Mouse (Mus musculus) small intestine, adult 2 months (tissue): ENCODE measurements around the gene Man1a2. TPM values are rescaled to one million over a fixed set of nuclear protein-coding genes. Genes with fewer than 3 reads are reported as not detected.

Experiments used
- H3K27ac ChIP-seq: fragments of 200-500 bp; 2 replicates; pipeline ENCODE4 v1.5.1; 2012; ENCODE audit warnings: low read depth, low read length, control low read depth, inconsistent platforms; ENCODE audit not compliant: insufficient read depth
- H3K27me3 ChIP-seq: fragments of 200-500 bp; 2 replicates; pipeline ENCODE4 v1.6.1; 2012; ENCODE audit warnings: mild to moderate bottlenecking, moderate library complexity, low read length, inconsistent platforms; ENCODE audit not compliant: control insufficient read depth, insufficient read depth
- H3K36me3 ChIP-seq: fragments of 200-500 bp; 2 replicates; pipeline ENCODE4 v1.6.1; 2012; ENCODE audit warnings: mild to moderate bottlenecking, low read length, control low read depth, inconsistent platforms; ENCODE audit not compliant: control insufficient read depth, insufficient read depth
- H3K4me1 ChIP-seq: fragments of 200-500 bp; 2 replicates; pipeline ENCODE4 v1.6.1; 2012; ENCODE audit warnings: low read length, inconsistent platforms, mixed read lengths; ENCODE audit not compliant: control insufficient read depth, insufficient read depth, insufficient read length
- H3K4me3 ChIP-seq: fragments of 200-500 bp; 2 replicates; pipeline ENCODE4 v1.5.1; 2012; ENCODE audit warnings: low read depth, mild to moderate bottlenecking, control low read depth, inconsistent platforms, low read length, moderate library complexity
- CTCF ChIP-seq: fragments of 200-500 bp; IDR thresholded peaks from 2 replicates; pipeline ENCODE4 v1.5.1; 2012; ENCODE audit warnings: low read depth, mild to moderate bottlenecking, control low read depth, inconsistent platforms, low read length, moderate library complexity, mixed read lengths; ENCODE audit not compliant: insufficient replicate concordance, insufficient read length; ENCODE audit errors: extremely low read depth
- POLR2A ChIP-seq: fragments of 200-500 bp; IDR thresholded peaks from 2 replicates; pipeline ENCODE4 v1.6.1; 2012; ENCODE audit warnings: low read depth, mild to moderate bottlenecking, control low read depth, inconsistent platforms, low read length, moderate library complexity
- WGBS: fragments of 180-500 bp; shearing (Covaris S2); methylation state at CpG from one replicate; pipeline ENCODE4 v1.1.7; 2018; 5-methylcytosine and 5-hydroxymethylcytosine counted together
- polyA plus RNA-seq: library from polyadenylated mRNA; depleted of rRNA; stranded (reverse); fragments of >200 nt; gene quantifications from 2 replicates; pipeline ENCODE4 v1.2.3, GENCODE M21; 2012; rRNA removed

The Man1a2 gene
- polyA plus RNA-seq, 1 experiment = 31.1 TPM

DNA sequence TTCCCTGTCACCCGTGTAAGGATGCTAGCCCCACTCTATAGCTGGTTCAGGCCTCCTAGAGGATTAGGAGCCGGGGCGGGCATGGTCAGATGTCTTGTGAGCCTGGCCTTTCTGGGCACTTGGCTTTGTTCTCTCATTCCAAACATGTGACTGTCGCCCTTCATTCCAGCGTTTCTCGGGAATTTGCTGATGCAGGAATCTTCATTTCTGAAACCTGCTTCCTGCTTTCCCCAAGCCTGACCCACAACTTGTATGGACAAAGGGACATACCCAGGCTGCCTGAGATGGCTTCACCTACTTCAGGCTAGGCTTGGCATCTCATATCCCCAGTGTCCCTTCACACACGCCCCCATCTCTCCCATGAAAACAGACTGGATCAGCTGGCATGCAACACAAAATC, 162.6 kb downstream of the Man1a2 start:
- Histone ChIP-seq H3K4me1 (no peaks in the 10 kb centered on the region), H3K27ac (no peak overlapping the region), H3K4me3 (no peak overlapping the region), H3K36me3 (no peaks in the 10 kb centered on the region), H3K27me3 (no peaks in the 10 kb centered on the region)
- TF ChIP-seq CTCF (no peak), POLR2A (no peak)
- 64% methylated on average over 7 of the region's 7 CpGs for WGBS

DNA sequence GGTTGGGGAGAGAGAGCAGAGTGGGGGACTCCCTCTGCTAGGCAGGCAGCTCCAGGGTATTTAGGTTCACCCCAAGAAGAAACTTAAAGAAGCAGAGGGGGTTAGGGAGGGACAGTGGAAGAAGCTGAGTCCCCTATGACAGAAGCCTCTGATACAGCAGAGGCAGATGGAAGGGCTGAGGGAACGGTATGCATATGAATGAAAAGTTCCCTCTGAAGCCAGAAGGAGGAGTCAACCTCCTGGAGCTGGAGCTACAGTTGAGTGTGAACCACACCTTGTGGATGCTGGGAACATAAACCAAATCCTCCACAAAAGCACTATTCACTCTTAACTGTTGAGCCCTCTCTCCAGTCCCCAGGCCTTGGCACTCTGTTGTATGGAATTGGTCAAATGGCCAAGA, 163.7 kb downstream of the Man1a2 start:
- Histone ChIP-seq H3K4me1 (no peaks in the 10 kb centered on the region), H3K27me3 (no peaks in the 10 kb centered on the region), H3K36me3 (no peaks in the 10 kb centered on the region), H3K27ac (no peak overlapping the region), H3K4me3 (no peak overlapping the region)
- TF ChIP-seq CTCF (no peak), POLR2A (no peak)
- WGBS = 79% methylated on average over 1 of the region's 1 CpGs

DNA sequence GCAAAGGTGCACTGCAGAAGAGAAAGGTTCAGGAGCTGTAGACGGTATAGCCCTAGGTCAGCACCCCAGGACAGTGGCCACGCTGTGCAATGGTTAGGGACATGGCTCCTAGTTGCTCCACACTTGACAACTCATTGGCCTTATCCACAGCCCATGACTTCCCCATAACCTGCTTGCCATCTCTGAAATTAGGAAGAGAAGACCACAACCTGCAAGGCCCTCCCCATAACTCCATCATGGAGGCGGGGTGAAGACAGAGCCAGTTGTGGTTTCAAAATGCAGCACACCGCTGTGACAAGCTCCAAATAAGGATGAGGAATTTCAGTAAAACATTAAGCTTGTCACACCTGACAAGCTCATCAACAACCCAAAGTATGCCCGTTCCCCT, 169.6 kb downstream of the Man1a2 start:
- Histone ChIP-seq H3K27me3 (no peaks in the 10 kb centered on the region), H3K27ac (no peak overlapping the region), H3K4me1 (no peaks in the 10 kb centered on the region), H3K4me3 (no peak overlapping the region), H3K36me3 (no peaks in the 10 kb centered on the region)
- TF ChIP-seq CTCF = no peak
- no peak for TF ChIP-seq POLR2A
- WGBS = 79% methylated on average over 5 of the region's 5 CpGs

DNA sequence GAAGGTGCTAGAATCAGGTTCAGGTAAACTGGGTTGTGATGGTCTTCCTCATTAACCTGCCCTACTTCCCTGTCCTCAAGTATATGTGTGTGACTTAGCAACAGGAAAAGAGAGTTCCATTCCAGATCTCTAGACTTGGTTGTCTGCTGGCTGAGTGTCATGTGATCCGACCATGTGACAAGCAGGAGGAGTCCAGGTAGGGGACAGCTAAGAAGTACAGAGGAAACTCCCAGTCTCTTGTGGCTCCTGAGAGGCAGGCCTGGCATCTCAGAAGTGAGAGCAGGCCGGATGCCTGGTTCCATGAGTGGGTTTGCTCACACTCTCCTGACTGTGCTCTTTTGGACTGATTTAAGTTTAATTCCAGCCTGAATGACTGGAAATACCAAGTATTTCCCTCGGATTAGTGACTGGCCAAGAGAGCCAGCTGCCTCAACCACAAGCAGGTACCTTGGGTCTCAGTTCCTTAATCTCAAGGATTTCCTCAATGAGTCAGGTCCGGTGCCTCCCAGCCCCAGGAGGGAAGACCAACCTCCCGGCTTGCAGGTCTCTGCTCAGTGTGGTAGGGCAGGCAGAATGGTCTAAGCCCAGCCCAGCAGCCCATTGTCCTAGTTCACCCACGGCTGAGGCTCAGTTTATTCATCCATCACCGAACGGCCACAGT, 170.1 kb downstream of the Man1a2 start:
- H3K27me3 ChIP-seq = no peaks in the 10 kb centered on the region
- 68% methylated on average over 8 of the region's 8 CpGs for WGBS
- no peaks in the 10 kb centered on the region for H3K4me1 ChIP-seq
- TF ChIP-seq CTCF = no peak
- TF ChIP-seq POLR2A = no peak
- H3K27ac ChIP-seq = no peak overlapping the region
- no peaks in the 10 kb centered on the region for H3K36me3 ChIP-seq
- H3K4me3 ChIP-seq = no peak overlapping the region

Other genes starting within 250 kb of the Man1a2 start
- gene Tent5c, start 196.2 kb downstream of the Man1a2 start, polyA plus RNA-seq = 7.7 and 10.3 TPM in 2 replicates
- gene Vtcn1, start 140.0 kb upstream of the Man1a2 start, polyA plus RNA-seq = 0.10 TPM in 1 of 2 replicates, not detected in the other
- gene Trim45, start 236.7 kb upstream of the Man1a2 start, polyA plus RNA-seq = 0.46 and 0.82 TPM in 2 replicates